Mouse (Mus musculus): ENCODE measurements around the gene Obsl1. TPM values are rescaled to one million over a fixed set of nuclear protein-coding genes. Genes with fewer than 3 reads are reported as not detected.

Obsl1 gene
- total and polyA plus RNA-seq, 3 experiments, result 0.08 to 1.2 TPM; not detected in 1

- TF ChIP-seq MAFK (IDR thresholded peaks at IDR 0.05; ENCODE audit: borderline replicate concordance, low read depth, low read length), result no peak
- TF ChIP-seq ELF1 (IDR thresholded peaks at IDR 0.05; ENCODE audit: low read depth, low read length), result no peak
- no peak for TF ChIP-seq POLR2AphosphoS5 (IDR thresholded peaks at IDR 0.05; ENCODE audit: borderline replicate concordance, low read depth, low read length)
- no peak for TF ChIP-seq USF2 (IDR thresholded peaks at IDR 0.05; ENCODE audit: borderline replicate concordance in 1 of 2, insufficient read depth in 1 of 2, low read depth in 1 of 2, low read length in 2 of 2)
- no peak for TF ChIP-seq KAT2A (conservative IDR thresholded peaks at IDR 0.05; ENCODE audit: low read depth, low read length)
- peak; percentile 93 for TF ChIP-seq TCF12 (IDR thresholded peaks at IDR 0.05; ENCODE audit: low read depth, low read length)
- TF ChIP-seq CHD1 (IDR thresholded peaks at IDR 0.05; ENCODE audit: low read depth, low read length), result no peak
- TF ChIP-seq GABPA (IDR thresholded peaks at IDR 0.05; ENCODE audit: low read depth, low read length), result no peak
- TF ChIP-seq UBTF (IDR thresholded peaks at IDR 0.05; ENCODE audit: borderline replicate concordance, insufficient read depth, low read depth, low read length), result peak; percentile 93
- TF ChIP-seq E2F4 (IDR thresholded peaks at IDR 0.05; ENCODE audit: borderline replicate concordance, low read depth, low read length), result no peak
- no peak for TF ChIP-seq POLR2AphosphoS2 (IDR thresholded peaks at IDR 0.05; ENCODE audit: low read length)
- peak; percentile 82 for TF ChIP-seq GATA1 (IDR thresholded peaks at IDR 0.05; ENCODE audit: low read depth, low read length)
- no peak for TF ChIP-seq ZKSCAN1 (IDR thresholded peaks at IDR 0.05; ENCODE audit: low read depth, low read length)
- peak; percentile 73; the same call in 1 of the 2 replicates for TF ChIP-seq BHLHE40 (IDR thresholded peaks at IDR 0.05; ENCODE audit: borderline replicate concordance, low read depth, low read length)
- peak; percentile 87 for TF ChIP-seq ETS1 (IDR thresholded peaks at IDR 0.05; ENCODE audit: low read depth, low read length)
- no peak for TF ChIP-seq JUND (IDR thresholded peaks at IDR 0.05; ENCODE audit: low read depth, low read length)
- no peak for TF ChIP-seq MYB (IDR thresholded peaks at IDR 0.05; ENCODE audit: low read depth, low read length)
- TF ChIP-seq RCOR1 (IDR thresholded peaks at IDR 0.05; ENCODE audit: low read depth, low read length), result peak; percentile 71
- no peak for TF ChIP-seq ZNF384 (IDR thresholded peaks at IDR 0.05; ENCODE audit: low read depth, low read length)
- no peak for TF ChIP-seq ZMIZ1 (IDR thresholded peaks at IDR 0.05; ENCODE audit: low read depth, low read length)
- peak; percentile 40; the same call in 1 of the 2 replicates for TF ChIP-seq TBP (IDR thresholded peaks at IDR 0.05; ENCODE audit: low read depth, low read length)
- TF ChIP-seq RAD21 (IDR thresholded peaks at IDR 0.05; ENCODE audit: low read depth, low read length), result no peak
- no peak for TF ChIP-seq MAX (IDR thresholded peaks at IDR 0.05; ENCODE audit: low read length)
Observed at GRCm38 (mm10) chr1:75450314-75451005, 55.8 kb downstream of the Obsl1 start, which contains the start of gene Asic4 (continued).

Measured in MEL (cell line).